Mouse (Mus musculus) testis, adult 2 months (tissue): Measurements from ENCODE around the gene Drg1. TPM values are rescaled to one million over a fixed set of nuclear protein-coding genes. Genes with fewer than 3 reads are reported as not detected.

Experiments
- H3K27ac ChIP-seq: fragments of 200-500 bp; 2 replicates; pipeline ENCODE4 v1.5.1; 2012; ENCODE audit warnings: low read depth, low read length; ENCODE audit not compliant: control insufficient read depth, insufficient read depth
- H3K27me3 ChIP-seq: fragments of 200-500 bp; 2 replicates; pipeline ENCODE4 v1.6.1; 2012; ENCODE audit warnings: mild to moderate bottlenecking, low read length, moderate library complexity; ENCODE audit not compliant: control insufficient read depth, insufficient read depth
- H3K36me3 ChIP-seq: fragments of 200-500 bp; 2 replicates; pipeline ENCODE4 v1.6.1; 2012; ENCODE audit warnings: mild to moderate bottlenecking, low read length; ENCODE audit not compliant: control insufficient read depth, insufficient read depth
- H3K4me1 ChIP-seq: fragments of 200-500 bp; 2 replicates; pipeline ENCODE4 v1.6.1; 2012; ENCODE audit warnings: low read length; ENCODE audit not compliant: control insufficient read depth, insufficient read depth
- H3K4me3 ChIP-seq: fragments of 200-500 bp; 2 replicates; pipeline ENCODE4 v1.5.1; 2012; ENCODE audit warnings: low read depth, mild to moderate bottlenecking, low read length, moderate library complexity, mixed read lengths; ENCODE audit not compliant: control insufficient read depth
- CTCF ChIP-seq: fragments of 200-500 bp; IDR thresholded peaks from 2 replicates; pipeline ENCODE4 v1.5.1; 2012; ENCODE audit warnings: low read depth, mild to moderate bottlenecking, inconsistent platforms, low read length, moderate library complexity; ENCODE audit not compliant: control insufficient read depth, insufficient read depth, insufficient replicate concordance
- POLR2A ChIP-seq: fragments of 200-500 bp; IDR thresholded peaks from 2 replicates; pipeline ENCODE4 v1.6.1; 2012; ENCODE audit warnings: low read depth, mild to moderate bottlenecking, inconsistent platforms, low read length, moderate library complexity; ENCODE audit not compliant: control insufficient read depth
- polyA plus RNA-seq: library from polyadenylated mRNA; depleted of rRNA; stranded (reverse); fragments of >200 nt; gene quantifications from 2 replicates; pipeline ENCODE4 v1.2.3, GENCODE M21; 2012

The Drg1 gene
- polyA plus RNA-seq, 1 experiment = 74.6 TPM

GRCm38 (mm10) chr11:3294641-3295040 is 28.4 kb upstream of the Drg1 start:
- TF ChIP-seq CTCF = no peak
- no peak for TF ChIP-seq POLR2A
- peaks cover 11% of the 10 kb centered on the region for H3K4me1 ChIP-seq
- H3K36me3 ChIP-seq = no peaks in the 10 kb centered on the region
- no peak overlapping the region for H3K4me3 ChIP-seq
- H3K27ac ChIP-seq = no peak overlapping the region
- H3K27me3 ChIP-seq = no peaks in the 10 kb centered on the region

GRCm38 (mm10) chr11:3293361-3293760 is 27.1 kb upstream of the Drg1 start:
- H3K36me3 ChIP-seq = no peaks in the 10 kb centered on the region
- no peaks in the 10 kb centered on the region for H3K27me3 ChIP-seq
- peak overlapping the region; percentile 20; the same call in 1 of the 2 replicates for H3K4me3 ChIP-seq
- H3K27ac ChIP-seq = no peak overlapping the region
- no peak for TF ChIP-seq POLR2A
- peaks cover 17% of the 10 kb centered on the region for H3K4me1 ChIP-seq

DNA sequence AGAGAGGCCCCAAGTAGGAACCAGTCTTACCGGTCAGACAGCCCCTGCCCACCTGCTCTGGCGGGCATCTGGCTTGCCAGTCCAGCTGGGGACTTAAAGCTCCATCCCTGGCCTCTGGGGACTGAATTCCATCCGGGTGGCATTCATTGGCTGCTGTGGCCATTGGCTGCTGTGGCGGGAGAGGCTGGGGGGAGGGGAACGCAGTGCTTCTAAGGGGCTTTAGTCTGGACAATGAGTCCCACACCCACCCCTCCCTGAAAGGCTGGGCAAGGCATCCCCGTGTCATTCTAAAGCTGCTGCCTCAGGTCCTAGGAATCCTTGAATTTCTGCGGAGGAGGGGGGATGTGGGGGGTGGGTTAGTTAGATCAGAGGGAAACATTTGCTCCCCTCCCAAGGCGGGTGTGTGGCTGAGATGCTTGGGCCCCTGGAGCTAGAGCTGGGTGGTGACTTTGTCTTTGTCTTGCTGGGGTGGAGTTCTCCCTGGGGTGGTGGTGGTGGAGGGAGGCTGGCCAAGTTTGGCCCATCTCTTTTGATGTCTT is 26.6 kb upstream of the Drg1 start:
- TF ChIP-seq POLR2A = no peak
- no peak for TF ChIP-seq CTCF
- no peaks in the 10 kb centered on the region for H3K27me3 ChIP-seq
- H3K4me3 ChIP-seq = peak overlapping the region; percentile 20; the same call in 1 of the 2 replicates
- H3K4me1 ChIP-seq = peaks cover 18% of the 10 kb centered on the region
- H3K36me3 ChIP-seq = no peaks in the 10 kb centered on the region
- H3K27ac ChIP-seq = no peak overlapping the region

DNA sequence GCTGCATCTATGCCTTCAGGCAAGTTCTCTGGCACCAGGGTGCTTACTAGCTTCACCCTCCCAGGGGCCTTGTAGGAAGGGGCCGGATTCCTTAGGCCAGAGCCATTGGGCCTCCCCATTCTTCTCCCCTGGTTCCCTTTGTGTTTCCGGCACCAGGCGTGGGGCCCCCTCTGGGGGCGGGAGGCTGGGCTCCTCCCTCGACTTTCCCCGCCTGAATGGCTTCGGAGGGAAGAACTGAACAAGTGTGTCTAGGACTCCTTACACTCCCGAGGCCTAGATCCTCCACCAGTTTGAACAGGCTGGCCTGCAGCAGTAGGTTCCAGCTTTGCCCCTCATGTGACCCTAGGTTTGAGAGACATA is 25.8 kb upstream of the Drg1 start:
- Histone ChIP-seq H3K27me3 (no peaks in the 10 kb centered on the region), H3K4me1 (peaks cover 18% of the 10 kb centered on the region), H3K36me3 (no peaks in the 10 kb centered on the region), H3K4me3 (no peak overlapping the region), H3K27ac (no peak overlapping the region)
- TF ChIP-seq POLR2A (no peak), CTCF (no peak)

- Histone ChIP-seq H3K27me3 (no peaks in the 10 kb centered on the region), H3K27ac (no peak overlapping the region), H3K4me1 (peaks cover 18% of the 10 kb centered on the region), H3K4me3 (no peak overlapping the region), H3K36me3 (no peaks in the 10 kb centered on the region)
- no peak for TF ChIP-seq CTCF
- no peak for TF ChIP-seq POLR2A
These were observed 25.3 kb upstream of the Drg1 start for GRCm38 (mm10) chr11:3291311-3292061.

DNA sequence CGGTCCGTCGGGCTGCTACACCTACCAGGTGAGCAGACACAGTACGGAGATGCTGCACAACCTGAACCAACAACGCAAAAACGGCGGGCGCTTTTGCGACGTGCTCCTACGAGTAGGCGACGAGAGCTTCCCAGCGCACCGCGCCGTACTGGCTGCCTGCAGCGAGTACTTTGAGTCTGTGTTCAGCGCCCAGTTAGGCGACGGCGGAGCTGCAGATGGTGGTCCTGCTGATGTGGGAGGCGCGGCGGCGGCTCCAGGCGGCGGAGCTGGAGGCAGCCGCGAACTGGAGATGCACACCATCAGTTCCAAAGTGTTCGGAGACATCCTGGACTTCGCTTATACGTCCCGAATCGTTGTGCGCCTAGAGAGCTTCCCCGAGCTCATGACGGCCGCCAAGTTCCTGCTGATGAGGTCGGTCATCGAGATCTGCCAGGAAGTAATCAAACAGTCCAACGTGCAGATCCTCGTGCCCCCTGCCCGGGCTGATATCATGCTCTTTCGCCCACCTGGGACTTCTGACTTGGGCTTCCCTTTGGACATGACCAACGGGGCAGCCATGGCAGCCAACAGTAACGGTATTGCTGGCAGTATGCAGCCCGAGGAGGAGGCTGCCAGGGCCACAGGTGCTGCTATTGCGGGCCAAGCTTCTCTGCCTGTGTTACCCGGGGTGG is 24.6 kb upstream of the Drg1 start:
- Histone ChIP-seq H3K36me3 (no peaks in the 10 kb centered on the region), H3K4me3 (peak overlapping the region; percentile 87), H3K27ac (peak overlapping the region; percentile 51; the same call in 1 of the 2 replicates), H3K4me1 (peaks cover 18% of the 10 kb centered on the region), H3K27me3 (no peaks in the 10 kb centered on the region)
- TF ChIP-seq CTCF = no peak

GRCm38 (mm10) chr11:3289803-3290639 is 23.8 kb upstream of the Drg1 start:
- Histone ChIP-seq H3K4me1 (peaks cover 18% of the 10 kb centered on the region), H3K27me3 (no peaks in the 10 kb centered on the region), H3K4me3 (peak overlapping the region; percentile 87), H3K27ac (peak overlapping the region; percentile 88), H3K36me3 (no peaks in the 10 kb centered on the region)
- TF ChIP-seq CTCF (peak; percentile 52), POLR2A (peak; percentile 32)
